Mouse (Mus musculus) large intestine, adult 2 months (tissue): ENCODE results near the gene Fam49a. TPM values are rescaled to one million over a fixed set of nuclear protein-coding genes. Genes with fewer than 3 reads are reported as not detected.

Experiments
- DNase-seq: peaks from one replicate; pipeline ENCODE4 v3.0.0-alpha.2; 2012; ENCODE audit warnings: low read depth, low spot score
- WGBS: fragments of 180-500 bp; shearing (Covaris S2); methylation state at CpG from one replicate; pipeline ENCODE4 v1.1.7; 2018; 5-methylcytosine and 5-hydroxymethylcytosine counted together
- polyA plus RNA-seq: library from polyadenylated mRNA; depleted of rRNA; stranded (reverse); fragments of >200 nt; gene quantifications from 2 replicates; pipeline ENCODE4 v1.2.3, GENCODE M21; 2012

The Fam49a gene
- polyA plus RNA-seq, 1 experiment = 1.3 TPM

- no peak for DNase-seq
- 39% methylated on average over 5 of the region's 5 CpGs for WGBS
These were observed 2.2 kb downstream of the Fam49a start for GRCm38 (mm10) chr12:12264151-12264550.

GRCm38 (mm10) chr12:12266552-12266951 is 4.6 kb downstream of the Fam49a start:
- DNase-seq = no peak
- 35% methylated on average over 1 of the region's 1 CpGs for WGBS

- no peak for DNase-seq
- whole genome bisulfite sequencing = 48% methylated on average over 3 of the region's 3 CpGs
These were observed 8.6 kb downstream of the Fam49a start for GRCm38 (mm10) chr12:12270495-12270894.

- 74% methylated on average over 6 of the region's 6 CpGs for WGBS
These were observed 12.2 kb downstream of the Fam49a start for GRCm38 (mm10) chr12:12274115-12274514.

GRCm38 (mm10) chr12:12275124-12275779 is 13.3 kb downstream of the Fam49a start:
- WGBS = 92% methylated on average over 4 of the region's 4 CpGs
- no peak for DNase-seq

More at GRCm38 (mm10) chr12:12274115-12274514, 12.2 kb downstream of the Fam49a start:
- DNase-seq = no peak

GRCm38 (mm10) chr12:12277741-12278463 is 16.0 kb downstream of the Fam49a start:
- DNase-seq = no peak
- 79% methylated on average over 4 of the region's 4 CpGs for WGBS

- DNase-seq = no peak
- 52% methylated on average over 7 of the region's 7 CpGs for WGBS
These were observed 16.5 kb downstream of the Fam49a start for GRCm38 (mm10) chr12:12278464-12278872.

GRCm38 (mm10) chr12:12283702-12284288 is 21.9 kb downstream of the Fam49a start:
- no peak for DNase-seq
- 84% methylated on average over 10 of the region's 10 CpGs for WGBS

GRCm38 (mm10) chr12:12284521-12284920 is 22.6 kb downstream of the Fam49a start:
- no peak for DNase-seq
- WGBS = 80% methylated on average over 6 of the region's 6 CpGs

- WGBS = 57% methylated on average over 9 of the region's 9 CpGs
- DNase-seq = no peak
These were observed 25.3 kb downstream of the Fam49a start for GRCm38 (mm10) chr12:12287131-12287786.

GRCm38 (mm10) chr12:12287787-12288132 is 25.8 kb downstream of the Fam49a start:
- DNase-seq = no peak
- 65% methylated on average over 6 of the region's 6 CpGs for WGBS

GRCm38 (mm10) chr12:12288586-12288985 is 26.6 kb downstream of the Fam49a start:
- WGBS = 99% methylated on average over 1 of the region's 1 CpGs
- no peak for DNase-seq

- no peak for DNase-seq
These were observed 27.7 kb downstream of the Fam49a start for GRCm38 (mm10) chr12:12289636-12290035.

GRCm38 (mm10) chr12:12292043-12292618 is 30.2 kb downstream of the Fam49a start:
- no peak for DNase-seq
- whole genome bisulfite sequencing = 40% methylated on average over 5 of the region's 5 CpGs

More at GRCm38 (mm10) chr12:12289636-12290035, 27.7 kb downstream of the Fam49a start:
- WGBS = 74% methylated on average over 3 of the region's 3 CpGs

- no peak for DNase-seq
- WGBS = 92% methylated on average over 5 of the region's 5 CpGs
These were observed 32.6 kb downstream of the Fam49a start for GRCm38 (mm10) chr12:12294380-12295171.

GRCm38 (mm10) chr12:12298451-12298850 is 36.5 kb downstream of the Fam49a start:
- 94% methylated on average over 7 of the region's 7 CpGs for WGBS
- no peak for DNase-seq

- no peak for DNase-seq
- WGBS = 77% methylated on average over 2 of the region's 2 CpGs
These were observed 37.4 kb downstream of the Fam49a start for GRCm38 (mm10) chr12:12299303-12299702.

GRCm38 (mm10) chr12:12301149-12301548 is 39.2 kb downstream of the Fam49a start:
- WGBS = 76% methylated on average over 2 of the region's 2 CpGs
- DNase-seq = no peak

- DNase-seq = no peak
- WGBS = 8% methylated on average over 4 of the region's 4 CpGs
These were observed 39.9 kb downstream of the Fam49a start for GRCm38 (mm10) chr12:12301815-12302214.
